Mouse (Mus musculus) spleen, adult 2 months (tissue): ENCODE data around the gene Helq.

Experiments
- CTCF ChIP-seq: fragments of 200-500 bp; IDR thresholded peaks from 2 replicates; pipeline ENCODE4 v1.5.1; 2011; ENCODE audit warnings: mild to moderate bottlenecking, inconsistent platforms; ENCODE audit not compliant: insufficient read depth, insufficient read length, insufficient replicate concordance; ENCODE audit errors: extremely low read depth
- POLR2A ChIP-seq: fragments of 200-500 bp; IDR thresholded peaks from 2 replicates; pipeline ENCODE4 v1.6.1; 2011; ENCODE audit warnings: low read depth, low read length, inconsistent platforms

DNA sequence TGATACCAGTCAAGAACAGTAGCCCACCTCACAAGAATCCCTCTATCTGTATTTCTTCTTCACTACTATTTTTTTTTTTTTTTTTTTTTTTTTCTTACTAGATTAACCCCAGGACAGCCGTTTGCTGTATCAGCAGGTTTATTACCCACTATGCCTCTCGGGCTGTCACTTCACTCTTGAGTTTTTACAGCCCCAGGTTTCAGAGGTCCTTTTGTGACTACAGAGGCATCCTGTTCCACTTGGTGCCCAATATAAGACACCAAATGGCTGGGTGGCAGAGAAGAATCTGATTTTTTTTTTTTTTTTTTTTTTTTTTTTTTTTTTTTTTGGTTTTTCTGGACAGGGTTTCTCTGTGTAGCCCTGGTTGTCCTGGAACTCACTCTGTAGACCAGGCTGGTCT is 48.7 kb upstream of the Helq start:
- no peak for TF ChIP-seq POLR2A
- TF ChIP-seq CTCF = no peak
